Mouse (Mus musculus): ENCODE measurements at regions not wholly inside any gene's neighbourhood (a gene's known extent, or its start where the extent isn't known, plus 50 kb on each side); places are given as distances from the start of the nearest gene placed in this dataset.

GRCm38 (mm10) chr1:18727259-18727658, 375.6 kb upstream of the Tfap2d start:
- TF ChIP-seq POU5F1 (IDR thresholded peaks at IDR 0.05; ENCODE audit: borderline replicate concordance, low read length): no peak
- no peak for TF ChIP-seq CTCF (conservative IDR thresholded peaks at IDR 0.05; ENCODE audit: low read length)
- TF ChIP-seq NANOG (IDR thresholded peaks at IDR 0.05; ENCODE audit: borderline replicate concordance, low read length): no peak
- no peak overlapping the region for H3K4me3 ChIP-seq (replicated peaks; ENCODE audit: low read length)
- H3K9me3 ChIP-seq (ENCODE audit: low read length): peaks cover 12% of the 10 kb centered on the region

GRCm38 (mm10) chr1:18758347-18759129, 344.3 kb upstream of the Tfap2d start:
- Histone ChIP-seq H3K4me3 (replicated peaks; ENCODE audit: low read length) (no peak overlapping the region), H3K9me3 (ENCODE audit: low read length) (peaks cover 18% of the 10 kb centered on the region), H3K4me1 (replicated peaks; ENCODE audit: low read depth, low read length) (no peaks in the 10 kb centered on the region), H3K27me3 (ENCODE audit: insufficient read depth, low read length) (no peaks in the 10 kb centered on the region), H3K36me3 (ENCODE audit: insufficient read depth, low read length) (no peaks in the 10 kb centered on the region)
- no peak for TF ChIP-seq POU5F1 (IDR thresholded peaks at IDR 0.05; ENCODE audit: borderline replicate concordance, low read length)
- TF ChIP-seq CTCF (conservative IDR thresholded peaks at IDR 0.05; ENCODE audit: low read length): no peak
- TF ChIP-seq NANOG (IDR thresholded peaks at IDR 0.05; ENCODE audit: borderline replicate concordance, low read length): no peak

More at GRCm38 (mm10) chr1:18727259-18727658, 375.6 kb upstream of the Tfap2d start:
- Histone ChIP-seq H3K36me3 (ENCODE audit: insufficient read depth, low read length) (no peaks in the 10 kb centered on the region), H3K27me3 (ENCODE audit: insufficient read depth, low read length) (no peaks in the 10 kb centered on the region), H3K4me1 (replicated peaks; ENCODE audit: low read depth, low read length) (no peaks in the 10 kb centered on the region)

GRCm38 (mm10) chr1:18793639-18794038, 309.2 kb upstream of the Tfap2d start:
- H3K4me1 ChIP-seq (replicated peaks; ENCODE audit: low read depth, low read length): no peaks in the 10 kb centered on the region
- TF ChIP-seq CTCF (conservative IDR thresholded peaks at IDR 0.05; ENCODE audit: low read length): peak; percentile 29; the same call in 1 of the 2 replicates
- no peak for TF ChIP-seq POU5F1 (IDR thresholded peaks at IDR 0.05; ENCODE audit: borderline replicate concordance, low read length)
- no peaks in the 10 kb centered on the region for H3K36me3 ChIP-seq (ENCODE audit: insufficient read depth, low read length)
- no peak overlapping the region for H3K4me3 ChIP-seq (replicated peaks; ENCODE audit: low read length)
- H3K9me3 ChIP-seq (ENCODE audit: low read length): no peaks in the 10 kb centered on the region
- no peaks in the 10 kb centered on the region for H3K27me3 ChIP-seq (ENCODE audit: insufficient read depth, low read length)

Measured in E14TG2a.4 (cell line).